Mouse (Mus musculus): ENCODE measurements at regions not wholly inside any gene's neighbourhood (a gene's known extent, or its start where the extent isn't known, plus 50 kb on each side); places are given as distances from the start of the nearest gene placed in this dataset.

DNA sequence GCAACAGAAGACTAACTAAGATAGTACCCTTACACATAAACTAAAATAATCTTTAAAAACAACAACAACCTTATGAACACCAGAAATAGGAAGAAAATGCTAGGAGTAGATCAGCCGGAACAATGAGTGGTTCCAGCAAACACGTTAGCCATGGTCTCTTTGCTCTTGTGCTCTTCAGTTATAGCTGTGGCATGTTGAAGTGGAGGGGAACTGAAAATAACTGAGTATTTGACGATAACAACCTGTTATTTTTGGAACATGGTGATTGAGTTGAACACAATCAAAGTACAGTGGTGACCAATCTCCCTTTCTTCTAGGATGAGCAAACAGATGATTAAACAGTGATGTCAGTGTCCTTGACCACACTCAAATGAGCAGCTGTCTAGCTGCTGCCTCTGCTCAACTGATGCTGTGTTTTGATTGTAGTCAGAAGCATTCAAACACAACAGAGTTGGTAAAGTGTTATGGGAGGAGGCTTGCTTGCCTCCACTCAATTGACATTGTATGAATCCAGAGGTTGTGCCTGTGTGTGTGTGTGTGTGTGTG, 50.9 kb upstream of the Nt5e start:
- TF ChIP-seq CTCF (IDR thresholded peaks at IDR 0.05; ENCODE audit: extremely low read depth, insufficient read length, insufficient replicate concordance, low read depth, low read length) (no peak), POLR2A (IDR thresholded peaks at IDR 0.05; ENCODE audit: low read depth, low read length) (no peak)

All from small intestine, adult 2 months (tissue).